Comparison of ENCODE assay signal across 10 mouse cellular contexts in the genomic region with DNA sequence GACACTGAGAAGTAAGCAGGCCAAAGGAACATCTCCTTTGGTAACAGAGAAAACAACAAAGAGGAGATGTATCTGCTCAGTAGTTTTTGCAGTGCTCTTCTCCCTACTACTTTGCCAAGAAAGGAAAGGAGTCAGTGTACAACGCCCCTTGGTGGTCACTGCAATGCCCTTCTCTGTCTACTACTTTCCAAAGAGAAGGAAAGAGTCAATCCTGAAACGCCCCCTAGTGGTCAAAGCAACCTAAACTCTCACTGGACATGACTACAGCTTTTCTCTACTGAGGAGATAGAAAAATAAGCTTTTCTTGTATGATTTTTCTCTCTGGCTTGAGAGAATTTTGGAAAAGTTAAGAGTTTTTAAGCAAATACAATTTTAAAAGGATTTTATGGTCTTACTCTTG. TPM values are rescaled to one million over a fixed set of nuclear protein-coding genes. Genes with fewer than 3 reads are reported as not detected.
DNase-seq lines count a peak whose midpoint lies in the region.
"Had no signal": no experiment of that assay in that cellular context is flagged by ENCODE, and none has a peak within 500 bp of the region (broad histone marks: within the 10 kb centered on the region; RNA-seq: fewer than 3 reads in every experiment).

No protein-coding gene starts in this region.

- H3K9me3 ChIP-seq in heart, embryonic 10.5 days = no peaks in the 10 kb centered on the region

- H3K4me3 ChIP-seq in heart, embryonic 10.5 days = no peak overlapping the region
- H3K4me3 ChIP-seq: myocyte had no signal

- no peak overlapping the region for H3K27ac ChIP-seq in heart, embryonic 10.5 days

- intact Hi-C loops in heart, postnatal 10 days (cut with DNase I) = no loop called here

- peaks cover 4% of the 10 kb centered on the region; the same call in 1 of the 2 replicates for H3K36me3 ChIP-seq in heart, embryonic 10.5 days

- no peaks in the 10 kb centered on the region for H3K27me3 ChIP-seq in heart, embryonic 10.5 days (ENCODE audit: insufficient read depth, poor library complexity, severe bottlenecking)

- WGBS in heart, embryonic 10.5 days = 18% methylated on average over 2 of the region's 2 CpGs

- H3K4me1 ChIP-seq in heart, embryonic 10.5 days = no peaks in the 10 kb centered on the region

- peak; percentile 33 to 65 for DNase-seq in heart, postnatal 10 days
- DNase-seq in heart, embryonic 10.5 days (ENCODE audit: low spot score) = no peak
- peak; percentile 59 for DNase-seq in urinary bladder, postnatal 14 days (ENCODE audit: low spot score)
- DNase-seq in urinary bladder, adult 2 months (ENCODE audit: low spot score) = no peak
- peak; percentile 39 for DNase-seq in cerebellum, adult 9-10 months
- peak; percentile 19 to 48 for DNase-seq in kidney, postnatal 36 days
- DNase-seq in natural killer cell, adult 2 months (ENCODE audit: low spot score in 2 of 2) = peak; percentile 18 to 20
- DNase-seq in yolk sac, embryonic 10.5 days (ENCODE audit: low spot score) = no peak

RNA-seq across cellular contexts. Expression of a gene that starts 15.4 kb away (rescaled TPM):
- total RNA-seq in heart, postnatal 10 days (2021) = 1 to 10 TPM; 5.7 to 5.9 TPM
- polyA plus RNA-seq in heart, embryonic 10.5 days (2016; fragmentation: Nextera tagmentation; extraction: Ambion mirVana) = 13.5 and 14.3 TPM in 2 replicates
- 3.9 and 4.3 TPM in 2 replicates for polyA plus RNA-seq in urinary bladder, adult 2 months (2012; rRNA removed)

RNA-seq across cellular contexts. Expression of a gene that starts 50.8 kb away (rescaled TPM):
- total RNA-seq in heart, postnatal 10 days (2021) = not detected
- 1.5 TPM in 1 of 2 replicates, not detected in the other for polyA plus RNA-seq in heart, embryonic 10.5 days (2016; fragmentation: Nextera tagmentation; extraction: Ambion mirVana)
- not detected in 2 replicates for polyA plus RNA-seq in urinary bladder, adult 2 months (2012; rRNA removed)
- polyA plus RNA-seq: cerebellum, adult 2 months; myocyte had no signal

Comparison
In these comparisons a context has a peak if more than half of its experiments do, and no peak if none do; other contexts are left out.
1. DNase-seq: peak in heart, postnatal 10 days (2 of 2), urinary bladder, postnatal 14 days (single experiment), cerebellum, adult 9-10 months (single experiment), kidney, postnatal 36 days (2 of 2) and natural killer cell, adult 2 months (2 of 2); none in heart, embryonic 10.5 days (single experiment), urinary bladder, adult 2 months (single experiment) and yolk sac, embryonic 10.5 days (single experiment).